Mouse (Mus musculus): ENCODE measurements around the gene Pgap1. TPM values are rescaled to one million over a fixed set of nuclear protein-coding genes. Genes with fewer than 3 reads are reported as not detected.
A peak's percentile ranks its signal among the peaks of the same experiment; 100 is the strongest.

The Pgap1 gene
- total RNA-seq, 2 experiments from 2014 or later: 5.9 to 6.0 TPM

GRCm38 (mm10) chr1:54523717-54524116, 33.8 kb downstream of the Pgap1 start:
- DNase-seq: no peak
- intact Hi-C loops (cut with DNase I): no loop called here

GRCm38 (mm10) chr1:54520062-54520577, 37.4 kb downstream of the Pgap1 start:
- intact Hi-C loops (cut with DNase I): no loop called here
- DNase-seq: no peak

- intact Hi-C loops (cut with DNase I): no loop called here
- DNase-seq: peak in 1 of 2 experiments; percentile 4
Observed at GRCm38 (mm10) chr1:54513836-54514235, 43.6 kb downstream of the Pgap1 start.

GRCm38 (mm10) chr1:54498496-54498895, 59.0 kb downstream of the Pgap1 start:
- no peak for DNase-seq
- intact Hi-C loops (cut with DNase I): no loop called here

- no peak for DNase-seq
- intact Hi-C loops (cut with DNase I): no loop called here
Observed at GRCm38 (mm10) chr1:54496254-54496653, 61.2 kb downstream of the Pgap1 start.

- DNase-seq: no peak
- intact Hi-C loops (cut with DNase I): no loop called here
Observed at GRCm38 (mm10) chr1:54493496-54493895, 64.0 kb downstream of the Pgap1 start.

GRCm38 (mm10) chr1:54492435-54492841, 65.0 kb downstream of the Pgap1 start:
- intact Hi-C loops (cut with DNase I): no loop called here
- DNase-seq: no peak

- intact Hi-C loops (cut with DNase I): no loop called here
- DNase-seq: no peak
Observed at GRCm38 (mm10) chr1:54484744-54485420, 72.6 kb downstream of the Pgap1 start.

- intact Hi-C loops (cut with DNase I): no loop called here
Observed at GRCm38 (mm10) chr1:54480491-54480890, 77.0 kb downstream of the Pgap1 start.

GRCm38 (mm10) chr1:54468662-54469061, 88.8 kb downstream of the Pgap1 start:
- intact Hi-C loops (cut with DNase I): no loop called here

More at GRCm38 (mm10) chr1:54480491-54480890, 77.0 kb downstream of the Pgap1 start:
- DNase-seq: no peak

GRCm38 (mm10) chr1:54467366-54467765, 90.1 kb downstream of the Pgap1 start:
- intact Hi-C loops (cut with DNase I): no loop called here
- DNase-seq: no peak

More at GRCm38 (mm10) chr1:54468662-54469061, 88.8 kb downstream of the Pgap1 start:
- DNase-seq: no peak

GRCm38 (mm10) chr1:54452116-54452515, 105.4 kb downstream of the Pgap1 start:
- intact Hi-C loops (cut with DNase I): no loop called here
- DNase-seq: no peak

- intact Hi-C loops (cut with DNase I): no loop called here
- DNase-seq: no peak
Observed at GRCm38 (mm10) chr1:54448833-54449232, 108.7 kb downstream of the Pgap1 start.

- DNase-seq: no peak
- intact Hi-C loops (cut with DNase I): no loop called here
Observed at GRCm38 (mm10) chr1:54443641-54444040, 113.8 kb downstream of the Pgap1 start.

GRCm38 (mm10) chr1:54439080-54439476, 118.4 kb downstream of the Pgap1 start:
- DNase-seq: peak in 1 of 2 experiments; percentile 2
- intact Hi-C loops (cut with DNase I): no loop called here

GRCm38 (mm10) chr1:54438340-54439079, 119.0 kb downstream of the Pgap1 start, which contains the start of gene Gtf3c3:
Gene Gtf3c3 (minus strand): TSS chr1:54438971.
- DNase-seq: peak; percentile 84 to 88
- intact Hi-C loops (cut with DNase I): no loop called here

Other genes with a start within 250 kb of the Pgap1 start
- 10 to 100 TPM; 14.5 to 15.2 TPM for gene Gtf3c3, start 118.7 kb downstream of the Pgap1 start, total RNA-seq (2021)